Mouse (Mus musculus) neural tube, embryonic 15.5 days (tissue): ENCODE data around the gene Cdk5rap3. TPM values are rescaled to one million over a fixed set of nuclear protein-coding genes. Genes with fewer than 3 reads are reported as not detected.

Experiments
- ATAC-seq: fragments of 200-750 bp; cut with Nextera tagmentation; 2 replicates; pipeline ENCODE4 v1.8.0; 2017; ENCODE audit warnings: mild to moderate bottlenecking, moderate TSS enrichment, moderate library complexity; ENCODE audit not compliant: low FRiP score
- H3K27ac ChIP-seq: fragments of 300-500 bp; sonication (generic); replicated peaks from 2 replicates; pipeline ENCODE4 v1.5.1; 2015; ENCODE audit warnings: mild to moderate bottlenecking, inconsistent platforms
- H3K27me3 ChIP-seq: fragments of 300-500 bp; sonication (generic); replicated peaks from 2 replicates; pipeline ENCODE4 v1.6.1; 2015; ENCODE audit warnings: inconsistent platforms
- H3K36me3 ChIP-seq: fragments of 300-500 bp; sonication (generic); 2 replicates; pipeline ENCODE4 v1.6.1; 2015; ENCODE audit warnings: inconsistent platforms
- H3K4me1 ChIP-seq: fragments of 300-500 bp; sonication (generic); 2 replicates; pipeline ENCODE4 v1.6.1; 2015; ENCODE audit warnings: inconsistent platforms
- H3K4me2 ChIP-seq: fragments of 300-500 bp; sonication (generic); 2 replicates; pipeline ENCODE4 v1.6.1; 2015; ENCODE audit warnings: inconsistent platforms, mild to moderate bottlenecking, moderate library complexity
- H3K4me3 ChIP-seq: fragments of 300-500 bp; sonication (generic); replicated peaks from 2 replicates; pipeline ENCODE4 v1.5.1; 2015; ENCODE audit warnings: mild to moderate bottlenecking, inconsistent platforms
- H3K9ac ChIP-seq: fragments of 300-500 bp; sonication (generic); replicated peaks from 2 replicates; pipeline ENCODE4 v1.6.1; 2015; ENCODE audit warnings: mild to moderate bottlenecking, inconsistent platforms
- H3K9me3 ChIP-seq: fragments of 300-500 bp; sonication (generic); replicated peaks from 2 replicates; pipeline ENCODE4 v1.6.1; 2016; ENCODE audit warnings: inconsistent platforms
- WGBS: fragments of 180-500 bp; shearing (Covaris S2); methylation state at CpG from one replicate; pipeline ENCODE4 v1.1.7; 2015; ENCODE audit warnings: mixed read lengths; 5-methylcytosine and 5-hydroxymethylcytosine counted together
- polyA plus RNA-seq: library from polyadenylated mRNA; unstranded; fragments of >200 nt; fragmentation: Nextera tagmentation; extraction: Ambion mirVana; gene quantifications from 2 replicates; pipeline ENCODE4 v1.2.1, GENCODE M21; 2015

Gene Cdk5rap3
- polyA plus RNA-seq, 1 experiment from 2014 or later = 82.4 TPM

GRCm38 (mm10) chr11:96880296-96880695 lies 36.0 kb downstream of the Cdk5rap3 start:
- Histone ChIP-seq H3K4me3 (no peak overlapping the region), H3K4me2 (no peak overlapping the region), H3K27ac (no peak overlapping the region), H3K27me3 (no peaks in the 10 kb centered on the region), H3K9me3 (no peaks in the 10 kb centered on the region), H3K4me1 (peaks cover 42% of the 10 kb centered on the region), H3K9ac (no peak overlapping the region), H3K36me3 (no peaks in the 10 kb centered on the region)
- WGBS = 93% methylated on average over 9 of the region's 9 CpGs
- no peak for ATAC-seq

- no peaks in the 10 kb centered on the region for H3K27me3 ChIP-seq
- H3K9ac ChIP-seq = no peak overlapping the region
- peak overlapping the region; percentile 45; the same call in 1 of the 2 replicates for H3K27ac ChIP-seq
- H3K9me3 ChIP-seq = no peaks in the 10 kb centered on the region
- H3K36me3 ChIP-seq = no peaks in the 10 kb centered on the region
- H3K4me2 ChIP-seq = no peak overlapping the region
- no peak for ATAC-seq
- 15% methylated on average over 7 of the region's 7 CpGs for WGBS
- no peak overlapping the region for H3K4me3 ChIP-seq
- H3K4me1 ChIP-seq = peaks cover 48% of the 10 kb centered on the region
These were observed 36.9 kb downstream of the Cdk5rap3 start for GRCm38 (mm10) chr11:96879359-96879758.

- no peak for ATAC-seq
- no peak overlapping the region for H3K4me2 ChIP-seq
- 34% methylated on average over 3 of the region's 3 CpGs for WGBS
- H3K27ac ChIP-seq = 0 out of 2 replicates have a peak overlapping the region, but pooled peaks have one; percentile 94
- H3K9ac ChIP-seq = no peak overlapping the region
- no peaks in the 10 kb centered on the region for H3K36me3 ChIP-seq
- no peaks in the 10 kb centered on the region for H3K27me3 ChIP-seq
- no peak overlapping the region for H3K4me3 ChIP-seq
- no peaks in the 10 kb centered on the region for H3K9me3 ChIP-seq
- peaks cover 54% of the 10 kb centered on the region for H3K4me1 ChIP-seq
These were observed 37.6 kb downstream of the Cdk5rap3 start for GRCm38 (mm10) chr11:96878715-96879114.

- Histone ChIP-seq H3K4me1 (peaks cover 71% of the 10 kb centered on the region), H3K36me3 (no peaks in the 10 kb centered on the region), H3K4me2 (peak overlapping the region; percentile 70), H3K27ac (peak overlapping the region; percentile 94), H3K9ac (peak overlapping the region; percentile 34; the same call in 1 of the 2 replicates), H3K4me3 (no peak overlapping the region), H3K27me3 (no peaks in the 10 kb centered on the region), H3K9me3 (no peaks in the 10 kb centered on the region)
- no peak for ATAC-seq
- 31% methylated on average over 4 of the region's 4 CpGs for WGBS
These were observed 39.2 kb downstream of the Cdk5rap3 start for GRCm38 (mm10) chr11:96877071-96877470.

- H3K4me3 ChIP-seq = peak overlapping the region; percentile 37; the same call in 1 of the 2 replicates
- H3K9ac ChIP-seq = peak overlapping the region; percentile 34
- H3K4me1 ChIP-seq = peaks cover 73% of the 10 kb centered on the region
- no peaks in the 10 kb centered on the region for H3K9me3 ChIP-seq
- ATAC-seq = peak; percentile 69
- no peaks in the 10 kb centered on the region for H3K27me3 ChIP-seq
- no peaks in the 10 kb centered on the region for H3K36me3 ChIP-seq
- peak overlapping the region; percentile 94 for H3K27ac ChIP-seq
- WGBS = 2% methylated on average over 13 of the region's 13 CpGs
- H3K4me2 ChIP-seq = peak overlapping the region; percentile 70
These were observed 39.8 kb downstream of the Cdk5rap3 start for GRCm38 (mm10) chr11:96876300-96877040.

- under 1% methylated on average over 34 of the region's 35 CpGs for WGBS
- Histone ChIP-seq H3K36me3 (no peaks in the 10 kb centered on the region), H3K4me2 (peak overlapping the region; percentile 70), H3K4me1 (peaks cover 74% of the 10 kb centered on the region), H3K27me3 (no peaks in the 10 kb centered on the region), H3K4me3 (peak overlapping the region; percentile 37), H3K9ac (no peak overlapping the region; the same call in 1 of the 2 replicates), H3K9me3 (no peaks in the 10 kb centered on the region), H3K27ac (peak overlapping the region; percentile 94)
- ATAC-seq = peak; percentile 88
These were observed 40.6 kb downstream of the Cdk5rap3 start for GRCm38 (mm10) chr11:96875745-96876144.

- peak overlapping the region; percentile 70 for H3K4me2 ChIP-seq
- no peaks in the 10 kb centered on the region for H3K27me3 ChIP-seq
- no peaks in the 10 kb centered on the region for H3K36me3 ChIP-seq
- H3K4me1 ChIP-seq = peaks cover 74% of the 10 kb centered on the region
- H3K9me3 ChIP-seq = no peaks in the 10 kb centered on the region
- no peak for ATAC-seq
- no peak overlapping the region for H3K9ac ChIP-seq
- 9% methylated on average over 4 of the region's 4 CpGs for whole genome bisulfite sequencing
- peak overlapping the region; percentile 94 for H3K27ac ChIP-seq
- peak overlapping the region; percentile 37 for H3K4me3 ChIP-seq
These were observed 41.0 kb downstream of the Cdk5rap3 start for GRCm38 (mm10) chr11:96875270-96875669.

- Histone ChIP-seq H3K27ac (peak overlapping the region; percentile 94), H3K27me3 (no peaks in the 10 kb centered on the region), H3K9ac (0 out of 2 replicates have a peak overlapping the region, but pooled peaks have one; percentile 17), H3K4me1 (peaks cover 65% of the 10 kb centered on the region), H3K9me3 (no peaks in the 10 kb centered on the region), H3K4me3 (no peak overlapping the region), H3K4me2 (0 out of 2 replicates have a peak overlapping the region, but pooled peaks have one; percentile 29), H3K36me3 (no peaks in the 10 kb centered on the region)
- ATAC-seq = no peak
- 17% methylated on average over 11 of the region's 11 CpGs for WGBS
These were observed 42.6 kb downstream of the Cdk5rap3 start for GRCm38 (mm10) chr11:96873601-96874140.

- Histone ChIP-seq H3K9me3 (no peaks in the 10 kb centered on the region), H3K4me1 (peaks cover 57% of the 10 kb centered on the region), H3K27me3 (no peaks in the 10 kb centered on the region), H3K4me3 (no peak overlapping the region), H3K9ac (peak overlapping the region; percentile 27), H3K4me2 (peak overlapping the region; percentile 29), H3K36me3 (no peaks in the 10 kb centered on the region), H3K27ac (peak overlapping the region; percentile 94)
- peak; percentile 33 for ATAC-seq
- 3% methylated on average over 24 of the region's 24 CpGs for WGBS
These were observed 43.6 kb downstream of the Cdk5rap3 start for GRCm38 (mm10) chr11:96872441-96873379.

- H3K4me2 ChIP-seq = no peak overlapping the region
- H3K27me3 ChIP-seq = no peaks in the 10 kb centered on the region
- H3K27ac ChIP-seq = no peak overlapping the region
- H3K9ac ChIP-seq = no peak overlapping the region
- no peaks in the 10 kb centered on the region for H3K9me3 ChIP-seq
- no peaks in the 10 kb centered on the region for H3K36me3 ChIP-seq
- H3K4me3 ChIP-seq = no peak overlapping the region
- ATAC-seq = peak; percentile 48; the same call in 1 of the 2 replicates
- H3K4me1 ChIP-seq = peaks cover 31% of the 10 kb centered on the region
- WGBS = 14% methylated on average over 5 of the region's 5 CpGs
These were observed 49.1 kb downstream of the Cdk5rap3 start for GRCm38 (mm10) chr11:96867149-96867548.
